ENCODE assay signal across 28 mouse cellular contexts in genomic region chr17:67340362-67340761, GRCm38 (mm10). TPM values are rescaled to one million over a fixed set of nuclear protein-coding genes. Genes with fewer than 3 reads are reported as not detected.
DNase-seq lines count a peak whose midpoint lies in the region; ATAC-seq and TF ChIP-seq lines count a peak whose summit lies in the region.
"Had no signal": no experiment of that assay in that cellular context is flagged by ENCODE, and none has a peak within 500 bp of the region (broad histone marks: within the 10 kb centered on the region; RNA-seq: fewer than 3 reads in every experiment).

No protein-coding gene starts in this region.

- 0 out of 2 replicates have a peak, but pooled peaks cover 3% of the 10 kb centered on the region for H3K9me3 ChIP-seq in kidney, embryonic 15.5 days (replicated peaks)
- no peaks in the 10 kb centered on the region for H3K9me3 ChIP-seq in midbrain, postnatal 0 days (ENCODE audit: low read length)
- H3K9me3 ChIP-seq in midbrain, embryonic 13.5 days: no peaks in the 10 kb centered on the region
- no peaks in the 10 kb centered on the region for H3K9me3 ChIP-seq in forebrain, embryonic 11.5 days (ENCODE audit: control insufficient read depth, low read length)
- H3K9me3 ChIP-seq: embryonic facial prominence, embryonic 15.5 days; forebrain, embryonic 12.5 days; forebrain, embryonic 15.5 days; heart, embryonic 12.5 days; heart, embryonic 15.5 days; hindbrain, embryonic 12.5 days; hindbrain, embryonic 15.5 days; intestine, embryonic 15.5 days had no signal

- intact Hi-C loops in gastrocnemius, adult 2 months (cut with DNase I): no loop called here

- DNase-seq in gastrocnemius, adult 2 months: no peak
- no peak for DNase-seq in gastrocnemius, postnatal 10 days
- DNase-seq in kidney, postnatal 25 days: no peak
- DNase-seq in midbrain, postnatal 0 days (ENCODE audit: low spot score): peak; percentile 21
- no peak for DNase-seq in forebrain, embryonic 11.5 days (ENCODE audit: low spot score)
- DNase-seq: adrenal gland, postnatal 10 days; adrenal gland, postnatal 36 days; B cell, adult 2 months; cerebellum, adult 8-10 months; cerebellum, postnatal 36 days; embryo, embryonic 11 days; gastrocnemius, postnatal 14 days; heart, adult 18-20 months; heart, postnatal 10 days; heart, postnatal 4 days had no signal

- H3K27ac ChIP-seq in gastrocnemius, adult 2 months: peak overlapping the region; percentile 38; the same call in 1 of the 2 replicates
- 0 out of 2 replicates have a peak overlapping the region, but pooled peaks have one; percentile 28 for H3K27ac ChIP-seq in kidney, embryonic 15.5 days
- H3K27ac ChIP-seq in midbrain, postnatal 0 days (ENCODE audit: low read depth, low read length): no peak overlapping the region
- no peak overlapping the region for H3K27ac ChIP-seq in midbrain, embryonic 13.5 days
- no peak overlapping the region for H3K27ac ChIP-seq in forebrain, embryonic 11.5 days (ENCODE audit: low read depth, low read length)
- H3K27ac ChIP-seq: embryonic facial prominence, embryonic 15.5 days; forebrain, embryonic 12.5 days; forebrain, embryonic 15.5 days; heart, embryonic 15.5 days; hindbrain, embryonic 12.5 days; hindbrain, embryonic 15.5 days; intestine, embryonic 15.5 days had no signal

- H3K9ac ChIP-seq in kidney, embryonic 15.5 days: no peak overlapping the region
- no peak overlapping the region for H3K9ac ChIP-seq in midbrain, postnatal 0 days (replicated peaks; ENCODE audit: low read length, poor library complexity, severe bottlenecking)
- no peak overlapping the region for H3K9ac ChIP-seq in midbrain, embryonic 13.5 days (replicated peaks)
- no peak overlapping the region for H3K9ac ChIP-seq in forebrain, embryonic 11.5 days (ENCODE audit: low read length)
- H3K9ac ChIP-seq: embryonic facial prominence, embryonic 15.5 days; forebrain, embryonic 12.5 days; forebrain, embryonic 15.5 days; heart, embryonic 12.5 days; heart, embryonic 15.5 days; hindbrain, embryonic 12.5 days; hindbrain, embryonic 15.5 days; intestine, embryonic 15.5 days had no signal

- no peak for TF ChIP-seq CTCF in gastrocnemius, adult 2 months (IDR thresholded peaks at IDR 0.05)
- TF ChIP-seq CTCF in midbrain, postnatal 0 days (IDR thresholded peaks at IDR 0.05): no peak

- peaks cover 26% of the 10 kb centered on the region for H3K4me1 ChIP-seq in kidney, embryonic 15.5 days
- no peaks in the 10 kb centered on the region for H3K4me1 ChIP-seq in midbrain, postnatal 0 days (ENCODE audit: insufficient read depth, low read length)
- no peaks in the 10 kb centered on the region; the same call in 1 of the 2 replicates for H3K4me1 ChIP-seq in midbrain, embryonic 13.5 days (replicated peaks)
- no peaks in the 10 kb centered on the region for H3K4me1 ChIP-seq in forebrain, embryonic 11.5 days (replicated peaks; ENCODE audit: control insufficient read depth, insufficient read depth, low read length)
- H3K4me1 ChIP-seq: embryonic facial prominence, embryonic 15.5 days; forebrain, embryonic 12.5 days; heart, embryonic 12.5 days; heart, embryonic 15.5 days; hindbrain, embryonic 12.5 days; intestine, embryonic 15.5 days had no signal

- no peak overlapping the region for H3K4me2 ChIP-seq in kidney, embryonic 15.5 days
- H3K4me2 ChIP-seq in midbrain, postnatal 0 days (ENCODE audit: low read depth, low read length, poor library complexity, severe bottlenecking): no peak overlapping the region
- no peak overlapping the region for H3K4me2 ChIP-seq in midbrain, embryonic 13.5 days (replicated peaks)
- no peak overlapping the region for H3K4me2 ChIP-seq in forebrain, embryonic 11.5 days (ENCODE audit: low read depth, low read length, severe bottlenecking)
- H3K4me2 ChIP-seq: embryonic facial prominence, embryonic 15.5 days; forebrain, embryonic 12.5 days; forebrain, embryonic 15.5 days; heart, embryonic 12.5 days; heart, embryonic 15.5 days; hindbrain, embryonic 12.5 days; hindbrain, embryonic 15.5 days; intestine, embryonic 15.5 days had no signal

- no peaks in the 10 kb centered on the region for H3K36me3 ChIP-seq in kidney, embryonic 15.5 days
- H3K36me3 ChIP-seq in midbrain, postnatal 0 days (ENCODE audit: insufficient read depth, low read length): no peaks in the 10 kb centered on the region
- H3K36me3 ChIP-seq in midbrain, embryonic 13.5 days: no peaks in the 10 kb centered on the region
- no peaks in the 10 kb centered on the region for H3K36me3 ChIP-seq in forebrain, embryonic 11.5 days (ENCODE audit: control insufficient read depth, insufficient read depth, low read length)
- H3K36me3 ChIP-seq: embryonic facial prominence, embryonic 15.5 days; forebrain, embryonic 12.5 days; forebrain, embryonic 15.5 days; G1E; heart, embryonic 12.5 days; heart, embryonic 15.5 days; hindbrain, embryonic 12.5 days; hindbrain, embryonic 15.5 days; intestine, embryonic 15.5 days had no signal

- WGBS in kidney, embryonic 15.5 days: 42% methylated on average over 6 of the region's 6 CpGs
- 73% methylated on average over 6 of the region's 6 CpGs for WGBS in midbrain, postnatal 0 days
- 84% methylated on average over 6 of the region's 6 CpGs for WGBS in midbrain, embryonic 13.5 days
- 82% methylated on average over 6 of the region's 6 CpGs for WGBS in forebrain, embryonic 11.5 days

- peak overlapping the region; percentile 30 for H3K4me3 ChIP-seq in gastrocnemius, adult 2 months
- H3K4me3 ChIP-seq in kidney, embryonic 15.5 days (replicated peaks): no peak overlapping the region
- no peak overlapping the region for H3K4me3 ChIP-seq in midbrain, postnatal 0 days (ENCODE audit: low read depth, low read length)
- H3K4me3 ChIP-seq in midbrain, embryonic 13.5 days (replicated peaks): no peak overlapping the region
- H3K4me3 ChIP-seq in forebrain, embryonic 11.5 days (ENCODE audit: low read depth, low read length): no peak overlapping the region
- H3K4me3 ChIP-seq: embryonic facial prominence, embryonic 15.5 days; forebrain, embryonic 12.5 days; forebrain, embryonic 15.5 days; heart, embryonic 12.5 days; heart, embryonic 15.5 days; hindbrain, embryonic 12.5 days; hindbrain, embryonic 15.5 days; intestine, embryonic 15.5 days had no signal

- no peak for ATAC-seq in kidney, embryonic 15.5 days (replicated peaks; ENCODE audit: low FRiP score)
- no peak for ATAC-seq in midbrain, postnatal 0 days (ENCODE audit: low FRiP score)
- no peak for ATAC-seq in midbrain, embryonic 13.5 days
- no peak for ATAC-seq in forebrain, embryonic 11.5 days (replicated peaks; ENCODE audit: low FRiP score)
- ATAC-seq: forebrain, embryonic 15.5 days; intestine, embryonic 15.5 days; Patski had no signal

- no peaks in the 10 kb centered on the region for H3K27me3 ChIP-seq in kidney, embryonic 15.5 days
- H3K27me3 ChIP-seq in midbrain, postnatal 0 days (ENCODE audit: insufficient read depth, low read length): no peaks in the 10 kb centered on the region
- H3K27me3 ChIP-seq in midbrain, embryonic 13.5 days: no peaks in the 10 kb centered on the region
- no peaks in the 10 kb centered on the region for H3K27me3 ChIP-seq in forebrain, embryonic 11.5 days (ENCODE audit: control insufficient read depth, insufficient read depth, low read length)
- H3K27me3 ChIP-seq: CH12.LX; embryonic facial prominence, embryonic 15.5 days; forebrain, embryonic 12.5 days; forebrain, embryonic 15.5 days; heart, embryonic 12.5 days; heart, embryonic 15.5 days; hindbrain, embryonic 12.5 days; hindbrain, embryonic 15.5 days; intestine, embryonic 15.5 days; Patski had no signal

RNA-seq across cellular contexts. Expression of gene Ptprm, which starts 13.9 kb away (rescaled TPM):
- 10 to 100 TPM; 21.5 to 32.7 TPM for total RNA-seq in gastrocnemius, adult 2 months (2021)
- 10 to 100 TPM; 40.2 to 48.8 TPM for total RNA-seq in gastrocnemius, postnatal 10 days (2021)
- polyA plus RNA-seq in kidney, embryonic 15.5 days (2015; fragmentation: Nextera tagmentation; extraction: Ambion mirVana): 18.7 and 18.9 TPM in 2 replicates
- total RNA-seq in midbrain, postnatal 0 days (2014; rRNA removed): 43.5 and 45.4 TPM in 2 replicates
- polyA plus RNA-seq in midbrain, postnatal 0 days (2015; fragmentation: Nextera tagmentation; extraction: Ambion mirVana): 15.9 and 18.3 TPM in 2 replicates
- 9.2 and 10.6 TPM in 2 replicates for polyA plus RNA-seq in midbrain, embryonic 13.5 days (2015; fragmentation: Nextera tagmentation; extraction: Ambion mirVana)
- polyA plus RNA-seq in forebrain, embryonic 11.5 days (2014; fragmentation: Nextera tagmentation; extraction: Ambion mirVana): 11.7 and 13.4 TPM in 2 replicates
- total RNA-seq: CH12.LX had no signal
- polyA plus RNA-seq: G1E had no signal

Comparison
In these comparisons a context has a peak if more than half of its experiments do, and no peak if none do; other contexts are left out.
1. H3K27ac ChIP-seq: peak in gastrocnemius, adult 2 months (single experiment) and kidney, embryonic 15.5 days (single experiment); none in midbrain, postnatal 0 days (single experiment), midbrain, embryonic 13.5 days (single experiment) and forebrain, embryonic 11.5 days (single experiment).